8 mouse cellular contexts compared by ENCODE assay signal in the genomic region with DNA sequence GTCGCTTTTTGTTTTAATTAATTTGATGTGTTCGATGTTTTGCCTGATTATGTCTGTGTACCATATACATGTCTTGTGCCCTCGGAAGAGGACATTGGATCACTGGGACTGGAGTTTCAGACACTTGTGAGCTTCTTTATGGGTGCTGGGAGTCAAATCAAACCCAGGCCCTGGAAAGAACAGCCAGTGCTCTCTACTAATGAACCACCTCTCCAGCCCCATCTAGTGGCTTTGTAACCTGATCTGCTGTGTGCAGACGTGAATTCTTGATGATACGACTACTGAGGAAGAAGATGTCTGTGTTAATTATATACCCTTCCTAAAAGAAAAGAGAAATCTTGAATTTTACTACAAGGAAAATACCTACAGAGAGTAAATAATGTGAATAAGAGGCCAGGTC. TPM values are rescaled to one million over a fixed set of nuclear protein-coding genes. Genes with fewer than 3 reads are reported as not detected.
DNase-seq lines count a peak whose midpoint lies in the region; ATAC-seq and TF ChIP-seq lines count a peak whose summit lies in the region.

No protein-coding gene starts in this region.

- H3K9ac ChIP-seq in kidney, postnatal 0 days (ENCODE audit: low read depth, low read length) = no peak overlapping the region

- H3K4me3 ChIP-seq in kidney, postnatal 0 days (replicated peaks; ENCODE audit: low read depth, low read length) = no peak overlapping the region

- peak; percentile 52 for DNase-seq in adrenal gland, adult 2 months
- no peak for DNase-seq in adrenal gland, adult 18-20 months (ENCODE audit: low spot score in 2 of 2)
- peak; percentile 32 for DNase-seq in kidney, postnatal 0 days (ENCODE audit: low spot score)
- DNase-seq in kidney, adult 11 months = no peak
- peak; percentile 6 for DNase-seq in NIH3T3 (ENCODE audit: low read depth)
- peak; percentile 46 for DNase-seq in lung, postnatal 25 days (ENCODE audit: low spot score)
- DNase-seq in left cerebral cortex, adult 11 months (ENCODE audit: low spot score) = no peak
- no peak for DNase-seq in gastrocnemius, adult 8-10 months (ENCODE audit: low spot score in 2 of 2)

- no peak for ATAC-seq in kidney, postnatal 0 days (replicated peaks; ENCODE audit: low FRiP score, low read depth)

- no peaks in the 10 kb centered on the region for H3K9me3 ChIP-seq in kidney, postnatal 0 days (replicated peaks; ENCODE audit: low read length)

- no peak overlapping the region for H3K27ac ChIP-seq in kidney, postnatal 0 days

- peak; percentile 59 for TF ChIP-seq CTCF in kidney, postnatal 0 days (IDR thresholded peaks at IDR 0.05; ENCODE audit: low read depth)

- H3K4me2 ChIP-seq in kidney, postnatal 0 days (ENCODE audit: low read length) = no peak overlapping the region

- H3K36me3 ChIP-seq in kidney, postnatal 0 days (ENCODE audit: insufficient read depth, low read length) = peaks cover 11% of the 10 kb centered on the region; the same call in 1 of the 2 replicates

- 67% methylated on average over 5 of the region's 5 CpGs for WGBS in kidney, postnatal 0 days

- 0 out of 2 replicates have a peak, but pooled peaks cover 4% of the 10 kb centered on the region for H3K4me1 ChIP-seq in kidney, postnatal 0 days (replicated peaks; ENCODE audit: insufficient read depth, low read length)

- no peaks in the 10 kb centered on the region for H3K27me3 ChIP-seq in kidney, postnatal 0 days (ENCODE audit: insufficient read depth, low read length)

RNA-seq across cellular contexts. Expression of a gene that starts 18.0 kb away (rescaled TPM):
- 10 to 100 TPM; 35.2 to 70.0 TPM for total RNA-seq in adrenal gland, adult 2 months (2021)
- polyA plus RNA-seq in adrenal gland, adult 2 months (2012; rRNA removed) = 14.9 and 20.6 TPM in 2 replicates
- 10 to 100 TPM; 34.5 to 50.9 TPM for total RNA-seq in adrenal gland, adult 18-20 months (2021)
- 3.8 and 3.9 TPM in 2 replicates for polyA plus RNA-seq in kidney, postnatal 0 days (2015; fragmentation: Nextera tagmentation; extraction: Ambion mirVana)
- 10 to 100 TPM; 23.6 to 30.5 (median 25.5) TPM for total RNA-seq in gastrocnemius, adult 8-10 months (2022)

Comparison
In these comparisons a context has a peak if more than half of its experiments do, and no peak if none do; other contexts are left out.
1. DNase-seq: peak in adrenal gland, adult 2 months (single experiment), kidney, postnatal 0 days (single experiment), NIH3T3 (single experiment) and lung, postnatal 25 days (single experiment); none in adrenal gland, adult 18-20 months (0 of 2), kidney, adult 11 months (single experiment), left cerebral cortex, adult 11 months (single experiment) and gastrocnemius, adult 8-10 months (0 of 2).